8 mouse cellular contexts compared by ENCODE assay signal in genomic region chr7:25627431-25628322, GRCm38 (mm10). TPM values are rescaled to one million over a fixed set of nuclear protein-coding genes. Genes with fewer than 3 reads are reported as not detected.
DNase-seq lines count a peak whose midpoint lies in the region; ATAC-seq lines count a peak whose summit lies in the region.

No protein-coding gene starts in this region.

- peaks cover 14% of the 10 kb centered on the region for H3K4me1 ChIP-seq in forebrain, embryonic 15.5 days
- H3K4me1 ChIP-seq in hindbrain, embryonic 11.5 days (replicated peaks; ENCODE audit: control insufficient read depth, insufficient read depth, low read length) = peaks cover 3% of the 10 kb centered on the region; the same call in 1 of the 2 replicates
- peaks cover 6% of the 10 kb centered on the region for H3K4me1 ChIP-seq in midbrain, embryonic 15.5 days

- peak; percentile 42; the same call in 1 of the 2 replicates for ATAC-seq in forebrain, embryonic 15.5 days (replicated peaks)
- peak; percentile 45; the same call in 1 of the 2 replicates for ATAC-seq in hindbrain, embryonic 11.5 days (ENCODE audit: low FRiP score)
- no peak for ATAC-seq in midbrain, embryonic 15.5 days (replicated peaks)

- no peaks in the 10 kb centered on the region for H3K9me3 ChIP-seq in forebrain, embryonic 15.5 days
- H3K9me3 ChIP-seq in hindbrain, embryonic 11.5 days (ENCODE audit: control insufficient read depth, low read length) = no peaks in the 10 kb centered on the region
- H3K9me3 ChIP-seq in midbrain, embryonic 15.5 days = no peaks in the 10 kb centered on the region

- peaks cover 5% of the 10 kb centered on the region; the same call in 1 of the 2 replicates for H3K27me3 ChIP-seq in forebrain, embryonic 15.5 days
- peaks cover 7% of the 10 kb centered on the region; the same call in 1 of the 2 replicates for H3K27me3 ChIP-seq in hindbrain, embryonic 11.5 days (ENCODE audit: control insufficient read depth, insufficient read depth, low read length)
- H3K27me3 ChIP-seq in midbrain, embryonic 15.5 days (replicated peaks) = peaks cover 16% of the 10 kb centered on the region

- H3K9ac ChIP-seq in forebrain, embryonic 15.5 days (replicated peaks) = no peak overlapping the region
- H3K9ac ChIP-seq in hindbrain, embryonic 11.5 days (ENCODE audit: low read depth, low read length) = peak overlapping the region; percentile 42; the same call in 1 of the 2 replicates
- 0 out of 2 replicates have a peak overlapping the region, but pooled peaks have one; percentile 9 for H3K9ac ChIP-seq in midbrain, embryonic 15.5 days

- H3K4me2 ChIP-seq in forebrain, embryonic 15.5 days (replicated peaks) = peak overlapping the region; percentile 33
- H3K4me2 ChIP-seq in hindbrain, embryonic 11.5 days (replicated peaks; ENCODE audit: low read depth, low read length) = peak overlapping the region; percentile 24
- H3K4me2 ChIP-seq in midbrain, embryonic 15.5 days = peak overlapping the region; percentile 35

- DNase-seq in spleen, adult 18-20 months = peak; percentile 60 to 71
- no peak for DNase-seq in spleen, adult 12 weeks (ENCODE audit: low spot score)
- peak; percentile 45 for DNase-seq in hindbrain, embryonic 11.5 days (ENCODE audit: low spot score)
- peak; percentile 85 for DNase-seq in liver
- DNase-seq in thymus, postnatal 0 days (ENCODE audit: low spot score) = peak; percentile 64
- no peak for DNase-seq in left cerebral cortex, adult 18-20 months (ENCODE audit: low spot score in 2 of 2)

- H3K27ac ChIP-seq in forebrain, embryonic 15.5 days (replicated peaks) = no peak overlapping the region
- no peak overlapping the region; the same call in 1 of the 2 replicates for H3K27ac ChIP-seq in hindbrain, embryonic 11.5 days (ENCODE audit: low read depth, low read length)
- no peak overlapping the region for H3K27ac ChIP-seq in midbrain, embryonic 15.5 days

- H3K36me3 ChIP-seq in forebrain, embryonic 15.5 days = peaks cover 16% of the 10 kb centered on the region
- H3K36me3 ChIP-seq in hindbrain, embryonic 11.5 days (ENCODE audit: control insufficient read depth, insufficient read depth, low read length) = no peaks in the 10 kb centered on the region
- peaks cover 19% of the 10 kb centered on the region for H3K36me3 ChIP-seq in midbrain, embryonic 15.5 days (replicated peaks)

- WGBS in forebrain, embryonic 15.5 days = 19% methylated on average over 38 of the region's 38 CpGs
- 20% methylated on average over 37 of the region's 38 CpGs for WGBS in hindbrain, embryonic 11.5 days
- WGBS in midbrain, embryonic 15.5 days = 19% methylated on average over 38 of the region's 38 CpGs

- peak overlapping the region; percentile 8 for H3K4me3 ChIP-seq in forebrain, embryonic 15.5 days
- H3K4me3 ChIP-seq in hindbrain, embryonic 11.5 days (ENCODE audit: low read depth, low read length) = peak overlapping the region; percentile 2; the same call in 1 of the 2 replicates
- H3K4me3 ChIP-seq in midbrain, embryonic 15.5 days = peak overlapping the region; percentile 4; the same call in 1 of the 2 replicates

RNA-seq across cellular contexts. Expression of gene B3gnt8, which starts 1.2 kb away (rescaled TPM):
- 0.38 and 0.50 TPM in 2 replicates for polyA plus RNA-seq in forebrain, embryonic 15.5 days (2015; fragmentation: Nextera tagmentation; extraction: Ambion mirVana)
- 0.36 and 0.91 TPM in 2 replicates for polyA plus RNA-seq in hindbrain, embryonic 11.5 days (2014; fragmentation: Nextera tagmentation; extraction: Ambion mirVana)
- 0.68 and 0.88 TPM in 2 replicates for polyA plus RNA-seq in midbrain, embryonic 15.5 days (2015; fragmentation: Nextera tagmentation; extraction: Ambion mirVana)
- polyA plus RNA-seq in thymus, postnatal 0 days (2015; fragmentation: Nextera tagmentation; extraction: Ambion mirVana) = 13.1 and 13.4 TPM in 2 replicates
- total RNA-seq in left cerebral cortex, adult 18-20 months (2021) = 1 to 10 TPM in 1 of 2 experiments, under 1 TPM in 1; 0.86 to 1.0 TPM

RNA-seq across cellular contexts. Expression of gene Dmac2, which starts 8.5 kb away (rescaled TPM):
- polyA plus RNA-seq in forebrain, embryonic 15.5 days (2015; fragmentation: Nextera tagmentation; extraction: Ambion mirVana) = 32.1 and 36.3 TPM in 2 replicates
- 25.1 and 25.5 TPM in 2 replicates for polyA plus RNA-seq in hindbrain, embryonic 11.5 days (2014; fragmentation: Nextera tagmentation; extraction: Ambion mirVana)
- 44.2 and 45.3 TPM in 2 replicates for polyA plus RNA-seq in midbrain, embryonic 15.5 days (2015; fragmentation: Nextera tagmentation; extraction: Ambion mirVana)
- polyA plus RNA-seq in thymus, postnatal 0 days (2015; fragmentation: Nextera tagmentation; extraction: Ambion mirVana) = 36.2 and 40.3 TPM in 2 replicates
- 10 to 100 TPM; 49.6 to 52.2 TPM for total RNA-seq in left cerebral cortex, adult 18-20 months (2021)

RNA-seq across cellular contexts. Expression of gene Erich4, which starts 12.0 kb away (rescaled TPM):
- polyA plus RNA-seq in forebrain, embryonic 15.5 days (2015; fragmentation: Nextera tagmentation; extraction: Ambion mirVana) = not detected in 2 replicates
- polyA plus RNA-seq in hindbrain, embryonic 11.5 days (2014; fragmentation: Nextera tagmentation; extraction: Ambion mirVana) = not detected in 2 replicates
- not detected in 2 replicates for polyA plus RNA-seq in midbrain, embryonic 15.5 days (2015; fragmentation: Nextera tagmentation; extraction: Ambion mirVana)
- not detected in 2 replicates for polyA plus RNA-seq in thymus, postnatal 0 days (2015; fragmentation: Nextera tagmentation; extraction: Ambion mirVana)
- total RNA-seq in left cerebral cortex, adult 18-20 months (2021) = not detected

RNA-seq across cellular contexts. Expression of gene Bckdha, which starts 31.1 kb away (rescaled TPM):
- polyA plus RNA-seq in forebrain, embryonic 15.5 days (2015; fragmentation: Nextera tagmentation; extraction: Ambion mirVana) = 57.8 and 62.1 TPM in 2 replicates
- 32.9 and 35.2 TPM in 2 replicates for polyA plus RNA-seq in hindbrain, embryonic 11.5 days (2014; fragmentation: Nextera tagmentation; extraction: Ambion mirVana)
- 42.7 and 43.5 TPM in 2 replicates for polyA plus RNA-seq in midbrain, embryonic 15.5 days (2015; fragmentation: Nextera tagmentation; extraction: Ambion mirVana)
- polyA plus RNA-seq in thymus, postnatal 0 days (2015; fragmentation: Nextera tagmentation; extraction: Ambion mirVana) = 63.8 and 69.1 TPM in 2 replicates
- total RNA-seq in left cerebral cortex, adult 18-20 months (2021) = 10 to 100 TPM; 35.7 to 40.7 TPM

RNA-seq across cellular contexts. Expression of gene Exosc5, which starts 31.3 kb away (rescaled TPM):
- polyA plus RNA-seq in forebrain, embryonic 15.5 days (2015; fragmentation: Nextera tagmentation; extraction: Ambion mirVana) = 50.5 and 51.8 TPM in 2 replicates
- polyA plus RNA-seq in hindbrain, embryonic 11.5 days (2014; fragmentation: Nextera tagmentation; extraction: Ambion mirVana) = 48.1 and 49.9 TPM in 2 replicates
- 41.0 and 44.9 TPM in 2 replicates for polyA plus RNA-seq in midbrain, embryonic 15.5 days (2015; fragmentation: Nextera tagmentation; extraction: Ambion mirVana)
- 146 and 147 TPM in 2 replicates for polyA plus RNA-seq in thymus, postnatal 0 days (2015; fragmentation: Nextera tagmentation; extraction: Ambion mirVana)
- 10 to 100 TPM; 23.5 to 24.4 TPM for total RNA-seq in left cerebral cortex, adult 18-20 months (2021)

Comparison
In these comparisons a context has a peak if more than half of its experiments do, and no peak if none do; other contexts are left out.
1. DNase-seq: peak in spleen, adult 18-20 months (2 of 2), hindbrain, embryonic 11.5 days (single experiment), liver (single experiment) and thymus, postnatal 0 days (single experiment); none in spleen, adult 12 weeks (single experiment) and left cerebral cortex, adult 18-20 months (0 of 2).
2. Peak in every context shown above with its lines, with median percentiles within 50 percentile points of each other: H3K4me2 ChIP-seq and H3K4me3 ChIP-seq.